Mouse (Mus musculus): Measurements from ENCODE around the gene S100a10. TPM values are rescaled to one million over a fixed set of nuclear protein-coding genes. Genes with fewer than 3 reads are reported as not detected.

S100a10 gene
- polyA plus RNA-seq, 2 experiments = 328 to 691 TPM

DNA sequence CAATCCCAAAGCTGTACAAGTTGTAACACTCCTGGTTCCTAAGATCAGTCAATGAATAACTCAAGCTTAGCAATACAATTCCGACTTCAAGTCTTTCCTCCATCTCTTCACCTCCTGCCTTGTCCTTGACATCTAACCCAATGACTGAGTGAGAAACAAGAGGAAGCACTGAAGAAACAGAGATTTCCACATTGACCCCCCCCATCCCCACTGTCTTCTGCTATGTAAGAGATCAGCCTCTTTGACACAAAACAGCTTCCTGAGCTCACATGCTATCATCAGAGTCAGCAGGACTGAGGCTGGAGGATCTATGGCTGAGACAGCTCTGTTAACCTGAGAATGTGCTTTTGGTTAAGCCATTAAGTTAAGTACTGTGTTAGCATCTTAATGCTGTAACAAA is 43.8 kb upstream of the S100a10 start:
- Histone ChIP-seq H3K4me3 (replicated peaks; ENCODE audit: low read length) (no peak overlapping the region), H3K9ac (ENCODE audit: low read depth, low read length, severe bottlenecking) (no peak overlapping the region), H3K27me3 (ENCODE audit: control insufficient read depth, insufficient read depth, low read length) (no peaks in the 10 kb centered on the region), H3K27ac (replicated peaks; ENCODE audit: low read depth, low read length) (no peak overlapping the region), H3K4me2 (replicated peaks; ENCODE audit: low read depth, low read length, severe bottlenecking) (no peak overlapping the region), H3K4me1 (ENCODE audit: control insufficient read depth, insufficient read depth, low read length) (peaks cover 3% of the 10 kb centered on the region; the same call in 1 of the 2 replicates), H3K36me3 (ENCODE audit: control insufficient read depth, insufficient read depth, low read length) (no peaks in the 10 kb centered on the region), H3K9me3 (ENCODE audit: control insufficient read depth, low read length) (no peaks in the 10 kb centered on the region)
- ATAC-seq (ENCODE audit: low FRiP score, low read depth) (no peak), DNase-seq (ENCODE audit: low spot score) (no peak)
- TF ChIP-seq POLR2A (IDR thresholded peaks at IDR 0.05; ENCODE audit: borderline replicate concordance, extremely low read depth, insufficient read depth, insufficient read length) = no peak
- 88% methylated on average over 1 of the region's 1 CpGs for WGBS

DNA sequence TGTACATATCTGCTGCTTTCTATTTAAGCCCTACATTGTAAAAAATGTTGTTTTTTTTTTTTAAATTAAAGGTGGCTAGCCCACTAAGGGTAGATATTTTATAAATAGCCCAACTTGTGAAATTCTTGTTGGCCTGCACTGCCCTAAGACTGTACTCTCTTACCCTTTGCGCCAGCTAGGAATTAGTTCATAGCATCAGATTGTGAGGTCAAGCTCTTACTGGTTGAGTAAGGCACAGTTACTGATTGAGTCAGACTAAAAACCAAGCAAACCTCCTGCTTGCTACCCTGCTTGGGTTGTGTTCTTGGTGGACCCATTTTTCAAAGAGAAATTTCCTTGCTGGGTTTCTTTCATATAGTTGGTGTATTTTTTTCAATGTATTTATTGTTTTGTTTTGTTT is 43.1 kb upstream of the S100a10 start:
- no peaks in the 10 kb centered on the region for H3K36me3 ChIP-seq (ENCODE audit: control insufficient read depth, insufficient read depth, low read length)
- ATAC-seq (ENCODE audit: low FRiP score, low read depth) (no peak), DNase-seq (ENCODE audit: low spot score) (no peak)
- WGBS = 90% methylated on average over 1 of the region's 1 CpGs
- H3K4me2 ChIP-seq (replicated peaks; ENCODE audit: low read depth, low read length, severe bottlenecking) = no peak overlapping the region
- no peak overlapping the region for H3K4me3 ChIP-seq (replicated peaks; ENCODE audit: low read length)
- no peak for TF ChIP-seq POLR2A (IDR thresholded peaks at IDR 0.05; ENCODE audit: borderline replicate concordance, extremely low read depth, insufficient read depth, insufficient read length)
- no peaks in the 10 kb centered on the region for H3K4me1 ChIP-seq (ENCODE audit: control insufficient read depth, insufficient read depth, low read length)
- H3K9ac ChIP-seq (ENCODE audit: low read depth, low read length, severe bottlenecking) = no peak overlapping the region
- H3K9me3 ChIP-seq (ENCODE audit: control insufficient read depth, low read length) = no peaks in the 10 kb centered on the region
- H3K27me3 ChIP-seq (ENCODE audit: control insufficient read depth, insufficient read depth, low read length) = no peaks in the 10 kb centered on the region
- H3K27ac ChIP-seq (replicated peaks; ENCODE audit: low read depth, low read length) = no peak overlapping the region

DNA sequence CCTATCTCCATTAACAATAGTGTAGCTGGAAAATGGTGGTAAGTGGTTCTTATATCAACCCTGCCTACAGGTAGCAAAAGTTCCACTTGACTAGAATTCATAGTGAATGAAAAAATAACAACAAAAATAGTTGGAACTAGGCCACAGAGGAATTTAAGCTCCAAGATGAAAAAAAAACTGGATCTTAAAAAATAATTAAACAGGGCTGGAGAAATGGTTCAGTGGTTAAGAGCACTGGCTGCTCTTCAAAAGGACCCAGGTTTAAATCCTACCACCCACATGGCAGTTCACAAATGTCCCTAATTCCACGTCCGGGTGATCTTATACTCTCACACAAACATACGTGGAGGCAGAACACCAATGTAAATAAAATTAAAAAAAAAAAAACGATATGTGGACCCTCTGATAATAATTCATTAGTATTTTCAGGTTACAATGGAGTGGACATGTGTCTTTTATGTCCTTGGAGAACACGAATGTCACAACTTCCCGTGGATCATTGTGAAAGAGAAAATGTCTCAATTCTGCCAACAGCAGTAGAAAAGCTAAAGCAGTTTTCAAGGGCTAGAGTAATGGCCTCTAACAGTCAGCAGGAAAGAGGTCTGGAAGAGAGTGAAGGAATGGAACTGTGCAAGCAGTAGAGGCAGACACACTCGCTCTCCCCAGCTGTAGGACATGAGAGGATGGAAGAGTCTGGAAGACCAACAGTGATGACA is 42.3 kb upstream of the S100a10 start:
- no peak for DNase-seq (ENCODE audit: low spot score)
- WGBS = 77% methylated on average over 7 of the region's 7 CpGs
- no peaks in the 10 kb centered on the region for H3K9me3 ChIP-seq (ENCODE audit: control insufficient read depth, low read length)

DNA sequence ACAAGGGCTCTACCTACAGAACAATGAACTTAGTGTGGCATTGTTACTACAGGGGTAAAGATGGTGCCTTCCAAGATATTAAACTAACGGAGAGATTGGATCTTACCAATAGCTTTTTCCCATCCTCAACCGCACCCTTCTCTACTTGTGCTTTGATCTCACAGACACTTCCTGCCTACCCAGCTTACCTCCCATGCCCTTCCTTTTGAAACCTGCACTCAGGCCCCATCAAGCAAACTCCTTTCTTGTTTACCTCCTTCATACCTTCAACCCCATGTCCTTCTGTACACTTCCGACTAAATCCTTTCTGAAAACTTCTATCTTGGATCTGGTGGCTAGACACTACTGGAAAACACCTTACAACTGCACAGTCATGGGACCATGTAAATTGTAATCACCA is 40.3 kb upstream of the S100a10 start:
- no peaks in the 10 kb centered on the region for H3K9me3 ChIP-seq (ENCODE audit: control insufficient read depth, low read length)
- no peaks in the 10 kb centered on the region for H3K36me3 ChIP-seq (ENCODE audit: control insufficient read depth, insufficient read depth, low read length)
- H3K4me2 ChIP-seq (replicated peaks; ENCODE audit: low read depth, low read length, severe bottlenecking) = no peak overlapping the region
- DNase-seq (ENCODE audit: low spot score) = no peak
- no peak overlapping the region for H3K4me3 ChIP-seq (replicated peaks; ENCODE audit: low read length)
- TF ChIP-seq POLR2A (IDR thresholded peaks at IDR 0.05; ENCODE audit: borderline replicate concordance, extremely low read depth, insufficient read depth, insufficient read length) = no peak
- H3K27me3 ChIP-seq (ENCODE audit: control insufficient read depth, insufficient read depth, low read length) = no peaks in the 10 kb centered on the region
- no peak overlapping the region for H3K9ac ChIP-seq (ENCODE audit: low read depth, low read length, severe bottlenecking)
- WGBS = 88% methylated on average over 3 of the region's 3 CpGs
- no peak for ATAC-seq (ENCODE audit: low FRiP score, low read depth)
- H3K27ac ChIP-seq (replicated peaks; ENCODE audit: low read depth, low read length) = no peak overlapping the region
- no peaks in the 10 kb centered on the region for H3K4me1 ChIP-seq (ENCODE audit: control insufficient read depth, insufficient read depth, low read length)

More for the DNA sequence above, 42.3 kb upstream of the S100a10 start:
- Histone ChIP-seq H3K27ac (replicated peaks; ENCODE audit: low read depth, low read length) (no peak overlapping the region), H3K27me3 (ENCODE audit: control insufficient read depth, insufficient read depth, low read length) (no peaks in the 10 kb centered on the region), H3K36me3 (ENCODE audit: control insufficient read depth, insufficient read depth, low read length) (no peaks in the 10 kb centered on the region), H3K9ac (ENCODE audit: low read depth, low read length, severe bottlenecking) (no peak overlapping the region), H3K4me2 (replicated peaks; ENCODE audit: low read depth, low read length, severe bottlenecking) (no peak overlapping the region), H3K4me1 (ENCODE audit: control insufficient read depth, insufficient read depth, low read length) (no peaks in the 10 kb centered on the region), H3K4me3 (replicated peaks; ENCODE audit: low read length) (no peak overlapping the region)
- TF ChIP-seq POLR2A (IDR thresholded peaks at IDR 0.05; ENCODE audit: borderline replicate concordance, extremely low read depth, insufficient read depth, insufficient read length) = no peak
- ATAC-seq (ENCODE audit: low FRiP score, low read depth) = no peak

DNA sequence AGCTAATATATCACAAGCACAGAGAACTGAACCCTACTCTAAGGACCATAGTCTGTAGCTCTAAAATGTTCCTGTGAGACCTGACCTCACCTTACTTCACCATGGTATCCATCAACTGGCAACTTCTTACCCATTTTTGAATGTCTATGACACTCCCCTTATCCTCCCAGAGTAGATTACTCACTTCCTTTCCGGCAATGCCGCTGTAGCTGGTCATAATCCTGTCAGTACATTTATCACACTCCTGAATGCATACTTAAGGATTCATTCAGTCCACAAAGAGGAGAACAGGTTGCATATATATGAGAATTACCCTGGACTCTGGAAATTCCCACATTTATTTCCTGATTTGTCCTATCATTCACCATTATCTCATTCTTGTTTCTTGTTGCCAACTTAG is 37.5 kb upstream of the S100a10 start:
- Histone ChIP-seq H3K9me3 (ENCODE audit: control insufficient read depth, low read length) (no peaks in the 10 kb centered on the region), H3K4me1 (ENCODE audit: control insufficient read depth, insufficient read depth, low read length) (peaks cover 7% of the 10 kb centered on the region), H3K27ac (replicated peaks; ENCODE audit: low read depth, low read length) (no peak overlapping the region), H3K9ac (ENCODE audit: low read depth, low read length, severe bottlenecking) (no peak overlapping the region), H3K4me2 (replicated peaks; ENCODE audit: low read depth, low read length, severe bottlenecking) (no peak overlapping the region), H3K36me3 (ENCODE audit: control insufficient read depth, insufficient read depth, low read length) (no peaks in the 10 kb centered on the region), H3K27me3 (ENCODE audit: control insufficient read depth, insufficient read depth, low read length) (no peaks in the 10 kb centered on the region), H3K4me3 (replicated peaks; ENCODE audit: low read length) (no peak overlapping the region)
- DNase-seq (ENCODE audit: low spot score) (no peak), ATAC-seq (ENCODE audit: low FRiP score, low read depth) (no peak)
- WGBS = 73% methylated on average over 2 of the region's 2 CpGs
- no peak for TF ChIP-seq POLR2A (IDR thresholded peaks at IDR 0.05; ENCODE audit: borderline replicate concordance, extremely low read depth, insufficient read depth, insufficient read length)
